Mouse (Mus musculus): ENCODE data around the gene Lmo4.

Lmo4 gene

GRCm38 (mm10) chr3:144204413-144205311 lies at the start of gene Lmo4:
Lmo4 (minus strand) TSS chr3:144205220.
- peak; percentile 88 to 89 for DNase-seq

- DNase-seq: no peak
These were observed 49.3 kb upstream of the Lmo4 start for GRCm38 (mm10) chr3:144254281-144254680.

GRCm38 (mm10) chr3:144253018-144253417 lies 48.0 kb upstream of the Lmo4 start:
- DNase-seq: no peak

- no peak for DNase-seq
These were observed 47.1 kb upstream of the Lmo4 start for GRCm38 (mm10) chr3:144252109-144252508.

- peak; percentile 68 to 70 for DNase-seq
These were observed 37.1 kb upstream of the Lmo4 start for GRCm38 (mm10) chr3:144242025-144242673.

GRCm38 (mm10) chr3:144241161-144241560 lies 36.1 kb upstream of the Lmo4 start:
- no peak for DNase-seq

GRCm38 (mm10) chr3:144238482-144238881 lies 33.5 kb upstream of the Lmo4 start:
- DNase-seq: no peak

DNA sequence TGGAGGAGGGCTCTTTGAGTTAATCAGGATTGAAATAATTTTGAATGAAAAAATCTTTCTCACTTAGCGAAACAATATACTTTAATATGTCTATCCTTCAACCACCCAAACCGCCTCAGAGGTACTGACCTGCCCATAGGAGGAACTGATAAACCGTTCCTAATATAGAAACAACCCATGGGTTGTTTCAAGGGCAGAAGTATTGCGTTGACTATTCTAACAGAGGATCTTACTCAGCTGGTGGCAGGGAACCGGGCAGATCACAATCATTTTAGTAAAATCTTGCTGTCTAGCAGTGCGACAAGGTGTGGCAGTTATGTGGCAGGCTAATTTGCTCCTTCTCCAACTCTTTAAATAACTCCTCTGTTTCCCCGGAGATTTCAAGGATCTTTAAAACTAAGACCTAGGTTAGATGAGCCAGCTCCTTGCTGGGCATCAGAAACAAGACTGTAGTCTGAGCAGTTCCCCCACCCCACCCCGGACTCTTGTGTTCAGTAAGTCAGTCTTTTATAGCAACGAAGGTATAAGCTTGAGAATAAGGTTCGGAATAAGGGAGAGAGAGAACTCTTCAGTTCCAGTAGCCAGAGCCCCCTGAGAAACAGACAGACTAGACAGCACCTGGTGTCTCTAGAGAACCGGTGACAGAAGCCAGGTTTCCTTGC lies 27.5 kb upstream of the Lmo4 start:
- no peak for DNase-seq

DNA sequence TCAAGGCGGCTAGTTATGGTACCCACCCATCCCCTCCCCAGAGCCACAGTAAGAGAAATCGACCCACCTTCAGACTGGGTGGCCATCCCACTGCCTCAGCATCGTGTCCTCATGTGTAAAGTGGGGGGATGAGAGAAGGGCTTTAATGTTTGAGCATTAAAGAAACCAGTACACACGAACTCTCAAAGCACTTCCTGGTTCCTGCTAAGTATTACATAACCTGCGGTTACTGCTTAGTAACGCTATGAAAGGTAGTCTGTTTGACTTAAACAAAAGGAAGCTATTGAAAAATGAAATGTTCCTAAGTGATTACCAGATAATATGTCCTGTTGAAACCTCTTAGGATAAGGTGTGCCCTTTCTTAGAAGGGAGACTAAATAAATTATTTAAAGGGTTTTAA lies 26.9 kb upstream of the Lmo4 start:
- peak in 1 of 2 experiments; percentile 29 for DNase-seq

GRCm38 (mm10) chr3:144231419-144231818 lies 26.4 kb upstream of the Lmo4 start:
- DNase-seq: no peak

- no peak for DNase-seq
These were observed 25.0 kb upstream of the Lmo4 start for GRCm38 (mm10) chr3:144230016-144230415.

GRCm38 (mm10) chr3:144229312-144229711 lies 24.3 kb upstream of the Lmo4 start:
- DNase-seq: no peak

GRCm38 (mm10) chr3:144225456-144226240 lies 20.6 kb upstream of the Lmo4 start:
- DNase-seq: no peak

DNA sequence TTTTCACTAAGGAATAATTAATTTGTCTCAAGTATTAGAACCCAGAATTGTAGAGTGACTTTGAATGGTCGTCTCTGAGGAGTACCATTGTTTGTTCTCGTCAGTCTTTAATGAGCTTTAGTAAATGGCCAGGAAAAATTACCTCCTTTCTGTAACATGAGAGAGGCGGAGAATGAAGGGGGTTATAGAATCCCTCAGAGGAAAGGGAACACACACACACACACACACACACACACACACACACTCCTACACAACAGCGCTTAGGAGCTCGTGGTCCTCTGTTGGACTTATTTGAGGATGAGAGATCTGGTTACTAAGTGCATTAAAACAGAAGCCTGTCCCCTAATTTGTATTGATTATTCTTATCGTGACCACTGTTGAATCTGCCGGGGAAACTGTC lies 19.6 kb upstream of the Lmo4 start:
- no peak for DNase-seq

GRCm38 (mm10) chr3:144223377-144224105 lies 18.5 kb upstream of the Lmo4 start:
- DNase-seq: no peak

GRCm38 (mm10) chr3:144222381-144222780 lies 17.4 kb upstream of the Lmo4 start:
- no peak for DNase-seq

GRCm38 (mm10) chr3:144207498-144207897 lies 2.5 kb upstream of the Lmo4 start:
- peak; percentile 46 to 69 for DNase-seq

DNA sequence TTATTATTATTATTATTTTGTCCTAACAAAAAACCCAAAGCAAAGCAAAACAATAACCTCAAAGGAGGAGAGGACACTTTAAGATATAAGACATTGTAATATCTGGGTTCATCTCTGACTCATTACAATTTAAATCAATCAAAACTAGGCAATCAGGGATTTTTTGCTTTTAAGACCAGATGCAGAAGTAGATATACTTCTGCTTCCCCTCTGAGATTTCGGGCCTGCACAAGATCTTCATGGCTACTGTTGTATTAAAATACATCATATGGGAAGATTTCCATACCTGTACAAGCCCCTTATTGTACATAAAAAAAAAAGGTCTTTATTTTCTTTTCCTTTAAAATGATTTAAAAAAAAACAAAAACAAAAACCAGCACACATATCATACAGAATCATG lies 1.9 kb upstream of the Lmo4 start:
- no peak for DNase-seq

DNA sequence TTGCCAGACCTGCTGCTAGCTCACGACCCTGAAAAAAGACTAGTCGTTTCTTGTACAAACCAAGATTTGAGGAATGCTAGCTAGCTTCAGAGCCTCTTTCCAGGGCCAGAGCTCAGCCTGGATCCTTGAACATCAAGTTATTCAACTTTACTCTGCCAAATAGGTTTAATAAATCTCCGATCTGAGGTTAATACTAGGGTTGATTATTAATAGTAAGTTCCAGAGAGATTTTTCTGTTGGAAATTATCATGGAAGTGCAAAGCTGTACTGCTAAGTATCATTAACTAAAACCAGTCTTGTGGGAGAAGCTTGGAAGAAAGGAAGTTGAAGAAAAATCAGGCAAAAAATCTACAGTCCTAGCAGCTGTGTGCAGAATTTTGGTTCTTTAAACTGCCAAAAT lies 1.2 kb upstream of the Lmo4 start:
- no peak for DNase-seq

- peak; percentile 97 for DNase-seq
These were observed 532 bp upstream of the Lmo4 start for GRCm38 (mm10) chr3:144205351-144206153.

GRCm38 (mm10) chr3:144203988-144204412 lies 1.0 kb downstream of the Lmo4 start:
- no peak for DNase-seq
